Mouse (Mus musculus) kidney, postnatal 4 days (tissue): Measurements from ENCODE around the gene Dynlrb2.

ENCODE experiments used
- DNase-seq, 2 experiments: peaks; one replicate each; pipeline ENCODE4 v3.0.0; 2021; ENCODE audit warnings: mixed read lengths in 2 of 2

Dynlrb2 gene

GRCm38 (mm10) chr8:116542842-116543241 lies 38.1 kb downstream of the Dynlrb2 start:
- no peak for DNase-seq

- no peak for DNase-seq
Observed at GRCm38 (mm10) chr8:116543366-116543765, 38.6 kb downstream of the Dynlrb2 start.

DNA sequence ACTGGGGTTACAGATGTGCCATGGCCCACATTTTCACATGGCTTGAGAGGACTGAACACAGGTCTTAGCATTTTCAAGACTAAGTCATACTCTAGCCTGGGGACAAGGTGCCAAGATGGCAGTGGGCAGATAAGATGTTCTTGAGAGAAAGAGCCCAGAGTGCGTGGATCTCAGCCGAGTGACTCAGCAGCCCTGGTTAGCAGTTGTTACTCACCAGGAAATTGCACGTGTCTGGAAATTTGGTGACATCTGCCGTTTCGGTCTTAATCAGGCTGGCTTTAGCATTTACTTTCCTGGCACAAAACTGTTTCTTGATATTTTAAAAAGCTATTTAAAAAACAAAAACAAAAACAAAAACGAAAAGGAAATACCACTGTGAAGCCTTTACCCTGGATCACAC lies 47.5 kb downstream of the Dynlrb2 start:
- DNase-seq, result no peak

DNA sequence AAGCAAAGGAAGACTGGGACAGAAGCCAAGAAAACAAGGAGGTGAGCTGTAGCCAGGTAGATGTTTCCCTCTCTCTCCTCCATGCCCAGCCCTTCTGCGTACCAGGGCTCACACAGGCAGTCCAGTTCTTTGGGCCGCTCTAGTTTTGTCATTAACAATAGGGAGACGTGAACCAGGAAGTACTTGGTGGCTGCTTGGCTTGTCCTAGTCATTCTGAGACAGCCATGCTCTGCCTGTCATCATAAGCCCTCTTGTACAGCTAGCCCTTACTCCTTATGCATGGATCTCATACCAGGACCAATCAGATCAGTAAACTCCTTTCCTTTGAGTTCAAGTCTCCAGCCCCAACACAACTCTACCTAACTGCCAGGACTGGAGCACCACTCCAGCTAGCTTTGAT lies 48.0 kb downstream of the Dynlrb2 start:
- DNase-seq, result no peak
